In genomic region chr10:98629248-98629647, GRCm38 (mm10) we compare ENCODE assay signal across 15 mouse cellular contexts.
"Had no signal": no experiment of that assay in that cellular context is flagged by ENCODE, and none has a peak within 500 bp of the region (broad histone marks: within the 10 kb centered on the region; RNA-seq: fewer than 3 reads in every experiment).

No protein-coding gene starts in this region.

- H3K9me3 ChIP-seq: limb, embryonic 12.5 days; liver, embryonic 13.5 days; midbrain, embryonic 10.5 days; neural tube, embryonic 13.5 days had no signal

- H3K27ac ChIP-seq: limb, embryonic 12.5 days; liver, embryonic 13.5 days; midbrain, embryonic 10.5 days; neural tube, embryonic 13.5 days had no signal

- ATAC-seq: liver, postnatal 0 days had no signal

- DNase-seq: kidney, adult 9 months; kidney, postnatal 36 days; layer of hippocampus, adult 9-11 months; liver; liver, embryonic 13.5 days; liver, postnatal 0 days; midbrain, embryonic 14.5 days; retina, postnatal 1 day; right cerebral cortex, postnatal 4 days; spleen, adult 18-20 months; thymus, adult 18-20 months; thymus, postnatal 14 days had no signal

- H3K4me3 ChIP-seq: limb, embryonic 12.5 days; liver, embryonic 13.5 days; midbrain, embryonic 10.5 days; neural tube, embryonic 13.5 days had no signal

- H3K9ac ChIP-seq: limb, embryonic 12.5 days; liver, embryonic 13.5 days; liver, postnatal 0 days; neural tube, embryonic 13.5 days had no signal

- H3K4me2 ChIP-seq: limb, embryonic 12.5 days; liver, embryonic 13.5 days; neural tube, embryonic 13.5 days had no signal

- H3K36me3 ChIP-seq: limb, embryonic 12.5 days; liver, embryonic 13.5 days; midbrain, embryonic 10.5 days; neural tube, embryonic 13.5 days had no signal

- H3K4me1 ChIP-seq: limb, embryonic 12.5 days; midbrain, embryonic 10.5 days; neural tube, embryonic 13.5 days had no signal

- H3K27me3 ChIP-seq: limb, embryonic 12.5 days; liver, embryonic 13.5 days; neural tube, embryonic 13.5 days had no signal
